Mouse (Mus musculus): ENCODE measurements around the gene Tbc1d1.

DNA sequence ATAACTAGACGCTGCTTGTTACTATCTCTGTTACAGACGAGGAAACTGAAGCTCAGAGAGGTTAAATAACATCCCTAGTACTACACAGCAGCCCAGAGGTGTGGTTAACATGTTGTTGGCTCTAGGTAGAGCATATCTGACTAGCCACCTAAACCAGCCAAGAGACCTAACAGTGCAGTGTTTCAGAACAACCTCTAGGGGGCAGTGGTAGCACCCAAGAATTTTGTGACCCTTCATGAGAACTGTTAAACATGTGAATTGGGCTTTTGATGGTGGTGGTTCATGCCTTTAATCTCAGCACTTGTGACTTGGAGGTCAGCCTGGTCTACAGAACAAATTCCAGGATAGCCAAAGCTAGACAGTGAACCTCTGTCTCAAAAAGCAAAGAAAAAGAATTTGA is 46.2 kb downstream of the Tbc1d1 start:
- no peak for TF ChIP-seq EP300 (IDR thresholded peaks at IDR 0.05; ENCODE audit: low read length)
- no peak for TF ChIP-seq ZNF384 (IDR thresholded peaks at IDR 0.05; ENCODE audit: low read depth, low read length)
- peak; percentile 14; the same call in 1 of the 2 replicates for TF ChIP-seq MAX (IDR thresholded peaks at IDR 0.05; ENCODE audit: low read length)
- peak; percentile 87 to 95 for TF ChIP-seq CTCF (conservative IDR thresholded peaks at IDR 0.05 in 1 of 2, IDR thresholded peaks at IDR 0.05 in 1 of 2; ENCODE audit: low read depth in 2 of 2, low read length in 2 of 2)
- TF ChIP-seq E2F4 (IDR thresholded peaks at IDR 0.05; ENCODE audit: insufficient replicate concordance, low read depth, low read length) = no peak
